Mouse (Mus musculus) forelimb bud, embryonic 11.5 days (tissue): Measurements from ENCODE around the gene Gm8298.
A peak's percentile ranks its signal among the peaks of the same experiment; 100 is the strongest.
"Not testable (repeated sequence)": the region's sequence is repeated elsewhere in the genome, so short reads cannot be mapped to it uniquely, and the experiment has no call there.

ENCODE experiments used
- DNase-seq: peaks from one replicate; pipeline ENCODE4 v3.0.0-alpha.2; 2012; ENCODE audit warnings: low read depth, low spot score

The Gm8298 gene

GRCm38 (mm10) chr3:59860751-59861150 lies at the start of gene Gm8298:
Gene Gm8298 (plus strand): TSS chr3:59861051.
- DNase-seq: no peak

- DNase-seq: no peak
Observed at GRCm38 (mm10) chr3:59813169-59813568, 47.7 kb upstream of the Gm8298 start.

- peak; percentile 48 for DNase-seq
Observed at GRCm38 (mm10) chr3:59870765-59871164, 9.9 kb downstream of the Gm8298 start.

GRCm38 (mm10) chr3:59877601-59878000 lies 16.8 kb downstream of the Gm8298 start:
- DNase-seq: not testable (repeated sequence)

GRCm38 (mm10) chr3:59879801-59880554 lies 19.1 kb downstream of the Gm8298 start:
- not testable (repeated sequence) for DNase-seq

GRCm38 (mm10) chr3:59893276-59893675 lies 32.4 kb downstream of the Gm8298 start:
- DNase-seq: no peak

GRCm38 (mm10) chr3:59924914-59925313 lies 64.1 kb downstream of the Gm8298 start, which contains the start of gene C130079G13Rik:
Gene C130079G13Rik (plus strand): TSS chr3:59925214.
- DNase-seq: no peak
